Mouse (Mus musculus) frontal cortex, postnatal 14 days (tissue): ENCODE measurements around the gene Slain2.
"Not testable (repeated sequence)": the region's sequence is repeated elsewhere in the genome, so short reads cannot be mapped to it uniquely, and the experiment has no call there.

Experiments used
- DNase-seq, 2 experiments: peaks; one replicate each; pipeline ENCODE4 v3.0.0; 2022; ENCODE audit warnings: low spot score in 2 of 2

Gene Slain2

GRCm38 (mm10) chr5:72899255-72899654, 14.8 kb upstream of the Slain2 start:
- DNase-seq = no peak

- no peak for DNase-seq
Measured at GRCm38 (mm10) chr5:72901866-72902265, 12.2 kb upstream of the Slain2 start.

GRCm38 (mm10) chr5:72902312-72902711, 11.8 kb upstream of the Slain2 start:
- no peak for DNase-seq

DNA sequence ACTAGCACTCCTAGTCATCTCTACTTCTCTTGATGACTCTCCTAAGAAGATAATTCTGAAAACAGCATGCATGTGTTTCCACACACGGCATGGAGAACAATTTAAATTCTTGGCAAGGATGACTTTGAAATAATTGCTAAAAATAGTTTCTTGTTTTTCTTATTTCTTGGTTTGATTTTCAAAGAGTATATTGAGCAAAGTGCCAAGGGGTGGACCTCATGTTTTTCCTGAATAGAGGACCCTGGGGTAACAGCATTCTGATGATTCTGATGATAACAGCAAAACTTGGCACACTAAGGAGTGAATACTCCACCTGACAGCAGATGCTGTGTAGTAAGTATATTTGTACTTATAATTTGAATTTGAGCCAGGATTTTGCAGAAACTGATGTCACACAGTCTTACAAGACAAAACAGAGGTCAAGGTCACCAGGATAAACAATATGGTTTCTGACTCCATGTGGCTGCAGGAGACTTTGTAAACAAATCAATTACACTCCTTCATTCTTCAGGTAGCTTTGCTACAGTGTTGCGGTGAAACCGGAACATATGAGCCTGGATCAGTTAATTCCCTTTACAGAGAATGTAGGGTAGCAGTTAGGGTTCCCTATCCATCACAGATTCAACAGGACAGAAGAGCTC, 11.1 kb upstream of the Slain2 start:
- DNase-seq = no peak

DNA sequence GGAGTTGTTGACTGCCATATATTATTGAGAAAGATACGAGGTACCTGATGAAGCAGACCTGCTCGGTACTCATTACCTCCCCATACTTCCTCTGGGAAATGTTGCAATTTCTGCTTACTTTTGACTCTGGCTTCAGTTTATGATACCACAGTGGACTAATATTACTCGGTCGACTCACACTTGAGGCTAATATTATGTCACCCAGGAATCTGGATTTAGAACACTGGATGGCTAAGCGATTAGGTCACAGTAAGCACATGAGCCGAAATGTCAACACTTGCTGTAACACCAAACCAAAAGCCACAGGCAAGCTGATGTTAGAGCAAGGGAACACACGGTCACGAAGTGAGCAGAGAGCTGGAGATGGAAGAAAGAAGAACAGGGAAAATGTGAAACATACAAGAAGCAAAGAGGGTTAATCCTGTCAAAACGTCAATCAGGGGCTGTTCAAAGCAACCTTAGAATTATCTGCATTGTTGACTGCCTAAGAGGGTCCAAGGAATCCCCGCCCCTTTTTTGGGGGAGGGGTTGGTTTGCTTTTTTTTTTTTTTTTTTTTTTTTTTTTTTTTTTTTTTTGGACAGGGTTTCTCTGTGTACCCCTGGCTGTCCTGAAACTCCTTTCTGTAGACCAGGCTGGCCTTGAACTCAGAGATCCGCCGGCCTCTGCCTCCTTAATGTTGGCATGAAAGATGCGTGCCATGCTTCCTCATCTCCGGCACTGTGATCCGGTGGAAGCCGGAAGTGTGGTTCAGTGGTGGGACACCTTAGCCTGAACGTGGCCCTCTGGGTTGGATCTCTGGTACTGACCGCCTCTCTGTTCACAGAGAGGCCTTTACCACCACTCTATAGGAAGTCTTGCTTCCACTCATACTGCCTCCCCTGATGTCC, 9.0 kb upstream of the Slain2 start:
- no peak for DNase-seq

DNA sequence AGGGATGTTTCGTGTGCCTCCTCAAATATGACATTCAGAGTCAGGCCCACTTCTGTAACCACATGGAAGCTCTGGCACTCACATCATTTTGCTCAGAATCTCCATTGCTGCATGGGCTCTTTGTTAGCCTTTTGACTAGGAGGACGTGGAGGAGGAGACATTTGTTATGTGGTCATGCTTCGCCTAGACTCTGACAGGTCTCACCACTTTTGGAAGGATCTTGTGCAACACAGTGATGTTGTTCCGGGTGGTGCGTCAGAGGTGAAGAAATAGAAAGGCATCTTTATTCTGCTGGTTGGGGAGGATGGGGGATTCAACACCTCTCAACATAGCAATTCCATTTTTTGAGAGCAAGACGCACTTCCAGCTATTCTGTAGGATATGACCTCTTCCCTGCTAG, 6.7 kb upstream of the Slain2 start:
- DNase-seq = no peak

GRCm38 (mm10) chr5:72908324-72908936, 5.7 kb upstream of the Slain2 start:
- DNase-seq = no peak

GRCm38 (mm10) chr5:72909363-72909762, 4.7 kb upstream of the Slain2 start:
- no peak for DNase-seq

- no peak for DNase-seq
Measured at GRCm38 (mm10) chr5:72910373-72910772, 3.7 kb upstream of the Slain2 start.

DNA sequence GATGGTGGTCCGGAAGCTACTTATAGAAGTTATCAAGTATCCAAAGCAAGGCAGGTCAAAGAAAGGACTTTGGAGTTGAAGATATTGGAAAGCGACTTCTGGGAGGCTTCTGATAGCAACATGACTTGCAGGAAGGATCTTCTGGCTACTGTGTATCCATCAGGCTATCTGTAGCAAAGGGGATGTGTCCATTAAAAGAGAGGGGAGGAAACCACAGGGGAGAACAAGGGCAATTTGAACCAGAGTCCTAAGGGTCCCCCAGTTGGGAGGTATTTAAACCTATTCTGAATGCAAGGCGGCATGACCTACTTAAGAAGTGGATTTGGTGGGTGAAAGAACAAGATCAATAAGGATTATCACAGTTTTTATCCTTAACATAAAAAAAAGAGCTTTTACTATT, 2.8 kb upstream of the Slain2 start:
- DNase-seq = no peak

- DNase-seq = peak; percentile 10 to 31
Measured at GRCm38 (mm10) chr5:72914633-72915561, 793 bp downstream of the Slain2 start.

- DNase-seq = no peak
Measured at GRCm38 (mm10) chr5:72916048-72916447, 1.9 kb downstream of the Slain2 start.

DNA sequence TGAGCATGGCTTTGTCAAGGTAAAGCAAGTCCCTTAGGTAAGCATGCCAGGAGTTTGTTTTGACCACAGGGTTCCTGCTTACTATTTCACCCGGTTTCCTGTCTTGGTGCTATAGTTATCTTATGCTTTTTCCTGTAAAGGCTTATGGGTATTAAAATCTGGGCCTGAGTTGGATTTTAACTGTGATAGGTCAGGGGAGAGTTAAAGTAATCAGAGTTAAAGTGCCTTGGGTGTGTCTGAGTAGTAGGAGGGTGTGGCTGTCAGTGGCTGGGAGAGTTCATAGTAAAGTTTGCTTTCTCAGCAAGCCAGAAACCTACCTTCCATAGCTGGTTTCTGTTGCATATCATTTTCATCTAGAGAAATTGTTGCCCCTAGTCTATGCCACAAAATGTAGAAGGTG, 2.7 kb downstream of the Slain2 start:
- DNase-seq = no peak

DNA sequence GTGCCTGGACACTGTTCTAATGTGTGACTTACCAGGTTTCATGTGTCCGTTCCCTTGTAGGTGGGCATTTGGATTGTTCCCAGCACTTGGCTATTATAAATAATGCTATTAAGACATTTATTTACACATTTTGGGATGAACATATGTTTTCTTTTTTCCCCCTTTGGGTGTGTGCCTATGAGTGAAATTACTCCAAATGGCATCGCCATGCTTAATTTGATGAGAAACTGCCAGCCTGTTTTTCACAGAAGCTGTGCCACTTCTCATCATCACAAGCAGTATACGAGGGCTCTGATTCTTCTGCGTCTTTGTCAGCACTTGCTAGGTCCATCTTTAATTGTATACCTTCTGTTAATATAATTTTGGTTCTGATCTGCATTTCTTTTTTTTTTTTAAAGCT, 6.3 kb downstream of the Slain2 start:
- DNase-seq = no peak

DNA sequence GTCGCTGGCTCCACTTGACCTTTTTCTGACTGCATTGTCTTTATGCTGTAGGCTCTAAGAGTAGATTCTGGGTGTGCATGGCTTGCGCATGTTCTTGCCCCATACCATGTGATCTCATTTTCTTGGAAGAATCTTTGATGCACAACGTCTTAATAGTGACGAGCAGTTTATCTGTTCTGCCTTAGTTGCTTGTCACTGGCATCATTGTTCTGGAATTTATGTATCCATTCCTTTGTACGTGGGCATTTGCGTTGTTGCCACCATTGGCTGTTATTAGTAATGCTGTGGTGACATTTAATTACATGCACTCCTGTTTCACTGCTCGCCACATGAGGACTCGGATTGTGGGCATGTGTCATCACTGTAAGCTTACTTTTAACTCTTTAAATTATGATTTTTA, 7.1 kb downstream of the Slain2 start:
- DNase-seq = no peak

- DNase-seq = no peak
Measured at GRCm38 (mm10) chr5:72922796-72923195, 8.7 kb downstream of the Slain2 start.

- DNase-seq = no peak
Measured at GRCm38 (mm10) chr5:72927074-72927473, 13.0 kb downstream of the Slain2 start.

GRCm38 (mm10) chr5:72933026-72933675, 19.0 kb downstream of the Slain2 start:
- DNase-seq = no peak

GRCm38 (mm10) chr5:72938421-72938820, 24.3 kb downstream of the Slain2 start:
- not testable (repeated sequence) for DNase-seq

GRCm38 (mm10) chr5:72939311-72939710, 25.2 kb downstream of the Slain2 start:
- no peak for DNase-seq

DNA sequence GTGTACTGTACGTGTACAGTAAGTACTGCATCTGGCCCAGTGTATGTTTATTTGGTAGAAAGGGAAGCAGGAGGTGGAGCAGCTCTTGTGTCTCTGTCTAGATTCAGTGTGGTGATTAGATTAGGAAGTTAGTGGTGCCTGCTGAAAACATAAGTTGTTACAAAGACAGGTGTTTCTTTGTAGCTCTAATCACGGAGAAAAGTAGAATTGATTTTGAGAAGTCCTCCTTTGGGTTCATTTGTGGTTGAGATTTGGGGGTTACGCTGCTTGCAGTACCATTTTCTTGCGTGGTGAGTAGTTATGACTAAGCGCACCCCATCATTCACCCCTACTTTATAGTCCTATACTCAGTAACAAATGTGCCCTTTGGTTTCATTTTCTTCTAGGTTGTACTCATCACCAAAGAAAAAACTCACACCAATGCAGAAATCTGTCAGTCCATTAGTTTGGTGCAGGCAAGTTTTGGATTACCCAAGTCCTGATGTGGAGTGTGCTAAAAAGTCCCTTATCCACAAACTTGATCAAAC, 26.9 kb downstream of the Slain2 start:
- DNase-seq = no peak
